In the genomic region with DNA sequence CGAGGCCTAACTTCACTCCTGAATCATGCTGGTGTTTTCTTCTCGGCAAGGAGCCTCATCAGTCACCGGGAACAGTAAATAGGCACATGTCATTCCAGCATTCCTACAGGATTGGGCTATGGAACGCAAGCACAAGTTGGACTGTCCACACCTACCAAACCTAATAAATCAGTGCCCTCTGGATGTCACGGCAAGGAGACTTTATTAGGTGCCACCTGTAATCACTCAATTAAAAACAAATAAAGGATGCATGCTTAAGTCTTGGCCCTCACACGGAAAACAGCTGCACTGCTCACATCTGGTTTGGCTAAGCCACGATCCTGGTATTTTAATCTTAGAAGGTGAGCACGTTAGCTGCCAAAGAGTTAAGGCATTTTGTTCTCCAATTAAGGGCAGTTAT, we compare ENCODE assay signal across 26 mouse cellular contexts.
DNase-seq lines count a peak whose midpoint lies in the region; ATAC-seq and TF ChIP-seq lines count a peak whose summit lies in the region.
"Had no signal": no experiment of that assay in that cellular context is flagged by ENCODE, and none has a peak within 500 bp of the region (broad histone marks: within the 10 kb centered on the region; RNA-seq: fewer than 3 reads in every experiment).

No protein-coding gene starts in this region.

- H3K4me1 ChIP-seq in midbrain, embryonic 11.5 days (ENCODE audit: control insufficient read depth, insufficient read depth, low read length), result no peaks in the 10 kb centered on the region
- no peaks in the 10 kb centered on the region for H3K4me1 ChIP-seq in midbrain, embryonic 16.5 days (ENCODE audit: control insufficient read depth, insufficient read depth, low read length)
- H3K4me1 ChIP-seq in limb, embryonic 11.5 days (ENCODE audit: control insufficient read depth, insufficient read depth, low read length), result peaks cover 11% of the 10 kb centered on the region
- H3K4me1 ChIP-seq in limb, embryonic 14.5 days (ENCODE audit: control insufficient read depth, insufficient read depth, low read length), result peaks cover 4% of the 10 kb centered on the region; the same call in 1 of the 2 replicates
- H3K4me1 ChIP-seq: forebrain, embryonic 10.5 days; forebrain, embryonic 13.5 days; heart, embryonic 10.5 days had no signal

- WGBS in midbrain, embryonic 11.5 days, result 83% methylated on average over 8 of the region's 8 CpGs
- 87% methylated on average over 8 of the region's 8 CpGs for WGBS in midbrain, embryonic 16.5 days
- WGBS in limb, embryonic 11.5 days, result 13% methylated on average over 8 of the region's 8 CpGs
- WGBS in limb, embryonic 14.5 days, result 8% methylated on average over 8 of the region's 8 CpGs

- no peaks in the 10 kb centered on the region for H3K36me3 ChIP-seq in midbrain, embryonic 11.5 days (ENCODE audit: control insufficient read depth, insufficient read depth, low read length)
- H3K36me3 ChIP-seq in midbrain, embryonic 16.5 days (ENCODE audit: control insufficient read depth, insufficient read depth, low read length), result no peaks in the 10 kb centered on the region
- no peaks in the 10 kb centered on the region for H3K36me3 ChIP-seq in limb, embryonic 11.5 days (ENCODE audit: control insufficient read depth, insufficient read depth, low read length)
- no peaks in the 10 kb centered on the region for H3K36me3 ChIP-seq in limb, embryonic 14.5 days (ENCODE audit: control insufficient read depth, insufficient read depth, low read length)
- H3K36me3 ChIP-seq: forebrain, embryonic 10.5 days; heart, embryonic 10.5 days; heart, embryonic 13.5 days had no signal

- no peak overlapping the region for H3K9ac ChIP-seq in midbrain, embryonic 11.5 days (ENCODE audit: low read length)
- H3K9ac ChIP-seq in midbrain, embryonic 16.5 days (ENCODE audit: low read depth, low read length), result no peak overlapping the region
- no peak overlapping the region for H3K9ac ChIP-seq in limb, embryonic 11.5 days (ENCODE audit: low read length)
- H3K9ac ChIP-seq in limb, embryonic 14.5 days (ENCODE audit: low read depth, low read length, severe bottlenecking), result no peak overlapping the region
- H3K9ac ChIP-seq: forebrain, embryonic 13.5 days; heart, embryonic 13.5 days; hindbrain, embryonic 14.5 days had no signal

- no peak overlapping the region for H3K27ac ChIP-seq in midbrain, embryonic 11.5 days (ENCODE audit: low read depth, low read length)
- H3K27ac ChIP-seq in midbrain, embryonic 16.5 days (ENCODE audit: low read length), result no peak overlapping the region
- H3K27ac ChIP-seq in limb, embryonic 11.5 days (replicated peaks; ENCODE audit: low read depth, low read length), result no peak overlapping the region
- no peak overlapping the region for H3K27ac ChIP-seq in limb, embryonic 14.5 days (replicated peaks; ENCODE audit: low read depth, low read length)
- H3K27ac ChIP-seq: forebrain, embryonic 10.5 days; forebrain, embryonic 13.5 days; heart, embryonic 10.5 days; heart, embryonic 13.5 days; hindbrain, embryonic 14.5 days; hindbrain, postnatal 0 days had no signal

- H3K4me3 ChIP-seq in midbrain, embryonic 11.5 days (ENCODE audit: low read depth, low read length), result no peak overlapping the region
- H3K4me3 ChIP-seq in midbrain, embryonic 16.5 days (ENCODE audit: low read depth, low read length), result no peak overlapping the region
- H3K4me3 ChIP-seq in limb, embryonic 11.5 days (ENCODE audit: low read depth, low read length), result no peak overlapping the region
- H3K4me3 ChIP-seq in limb, embryonic 14.5 days (replicated peaks; ENCODE audit: low read length), result no peak overlapping the region
- H3K4me3 ChIP-seq: forebrain, embryonic 10.5 days; forebrain, embryonic 13.5 days; heart, embryonic 10.5 days; heart, embryonic 13.5 days had no signal

- H3K4me2 ChIP-seq in midbrain, embryonic 11.5 days, result no peak overlapping the region
- H3K4me2 ChIP-seq in midbrain, embryonic 16.5 days (ENCODE audit: low read length), result no peak overlapping the region
- H3K4me2 ChIP-seq in limb, embryonic 11.5 days (ENCODE audit: low read depth, severe bottlenecking), result no peak overlapping the region
- no peak overlapping the region for H3K4me2 ChIP-seq in limb, embryonic 14.5 days (replicated peaks; ENCODE audit: low read depth, low read length, severe bottlenecking)
- H3K4me2 ChIP-seq: forebrain, embryonic 13.5 days; heart, embryonic 13.5 days; hindbrain, embryonic 14.5 days had no signal

- no peak for TF ChIP-seq POLR2A in limb, embryonic 14.5 days (IDR thresholded peaks at IDR 0.05; ENCODE audit: borderline replicate concordance, extremely low read depth, insufficient read depth, insufficient read length)

- H3K27me3 ChIP-seq in midbrain, embryonic 11.5 days (ENCODE audit: control insufficient read depth, insufficient read depth, low read length), result no peaks in the 10 kb centered on the region
- H3K27me3 ChIP-seq in midbrain, embryonic 16.5 days (ENCODE audit: control insufficient read depth, insufficient read depth, low read depth, low read length), result no peaks in the 10 kb centered on the region
- peaks cover 4% of the 10 kb centered on the region; the same call in 1 of the 2 replicates for H3K27me3 ChIP-seq in limb, embryonic 11.5 days (ENCODE audit: control insufficient read depth, insufficient read depth, low read length)
- no peaks in the 10 kb centered on the region for H3K27me3 ChIP-seq in limb, embryonic 14.5 days (ENCODE audit: control insufficient read depth, insufficient read depth, low read length)
- H3K27me3 ChIP-seq: forebrain, embryonic 13.5 days; heart, embryonic 13.5 days; Patski had no signal

- ATAC-seq in midbrain, embryonic 11.5 days (ENCODE audit: low FRiP score), result no peak
- ATAC-seq in midbrain, embryonic 16.5 days, result no peak
- peak; percentile 78 for ATAC-seq in limb, embryonic 11.5 days (ENCODE audit: insufficient number of reproducible peaks, low FRiP score, low TSS enrichment, low read depth)
- ATAC-seq in limb, embryonic 14.5 days (ENCODE audit: low FRiP score, low read depth), result 0 out of 2 replicates have a peak, but pooled peaks have one; percentile 23
- ATAC-seq: forebrain, embryonic 13.5 days; forebrain, embryonic 16.5 days; hindbrain, postnatal 0 days; Patski had no signal

- H3K9me3 ChIP-seq in midbrain, embryonic 11.5 days (ENCODE audit: control insufficient read depth, low read length), result no peaks in the 10 kb centered on the region
- H3K9me3 ChIP-seq in midbrain, embryonic 16.5 days (replicated peaks; ENCODE audit: control insufficient read depth, low read length, poor library complexity, severe bottlenecking), result no peaks in the 10 kb centered on the region
- H3K9me3 ChIP-seq in limb, embryonic 11.5 days (ENCODE audit: control insufficient read depth, low read length), result no peaks in the 10 kb centered on the region
- H3K9me3 ChIP-seq in limb, embryonic 14.5 days (ENCODE audit: control insufficient read depth, low read length), result no peaks in the 10 kb centered on the region
- H3K9me3 ChIP-seq: forebrain, embryonic 10.5 days; forebrain, embryonic 13.5 days; heart, embryonic 10.5 days; heart, embryonic 13.5 days had no signal

- DNase-seq in midbrain, embryonic 11.5 days (ENCODE audit: low spot score, missing footprints), result peak; percentile 51
- DNase-seq in forelimb bud, embryonic 11.5 days (ENCODE audit: low read depth, low spot score), result peak; percentile 89
- DNase-seq in limb, embryonic 11.5 days (ENCODE audit: low spot score), result peak; percentile 68
- DNase-seq in limb, embryonic 14.5 days (ENCODE audit: low spot score), result no peak
- no peak for DNase-seq in layer of hippocampus, adult 11-12 months (ENCODE audit: low spot score)
- no peak for DNase-seq in frontal cortex, postnatal 36 days (ENCODE audit: low spot score in 2 of 2)
- no peak for DNase-seq in layer of hippocampus, adult 8-10 months (ENCODE audit: low spot score in 2 of 2)
- DNase-seq: adrenal gland, postnatal 10 days; adrenal gland, postnatal 36 days; cerebellum, adult 11 months; cerebellum, adult 2 months; cerebellum, adult 9-11 months; cerebellum, postnatal 25 days; gastrocnemius, postnatal 10 days; gastrocnemius, postnatal 36 days; heart, postnatal 14 days; heart, postnatal 4 days had no signal

Comparison
In these comparisons a context has a peak if more than half of its experiments do, and no peak if none do; other contexts are left out.
1. DNase-seq: peak in midbrain, embryonic 11.5 days (single experiment), forelimb bud, embryonic 11.5 days (single experiment) and limb, embryonic 11.5 days (single experiment); none in limb, embryonic 14.5 days (single experiment), layer of hippocampus, adult 11-12 months (single experiment), frontal cortex, postnatal 36 days (0 of 2) and layer of hippocampus, adult 8-10 months (0 of 2).
2. ATAC-seq: peak in limb, embryonic 11.5 days (single experiment) and limb, embryonic 14.5 days (single experiment); none in midbrain, embryonic 11.5 days (single experiment) and midbrain, embryonic 16.5 days (single experiment).